Mouse (Mus musculus): ENCODE results near the gene Timm17a. TPM values are rescaled to one million over a fixed set of nuclear protein-coding genes. Genes with fewer than 3 reads are reported as not detected.

The Timm17a gene
- polyA plus RNA-seq, 1 experiment from 2014 or later: 183 TPM

Other genes starting within 250 kb of the Timm17a start
- gene Lgr6, start 208.5 kb downstream of the Timm17a start, polyA plus RNA-seq (2015; fragmentation: Nextera tagmentation; extraction: Ambion mirVana): 2.7 and 2.8 TPM in 2 replicates
- 2.3 TPM in 2 replicates for gene Ptpn7, start 181.1 kb downstream of the Timm17a start, polyA plus RNA-seq (2015; fragmentation: Nextera tagmentation; extraction: Ambion mirVana)
- 61.8 and 67.1 TPM in 2 replicates for gene Arl8a, start 167.0 kb downstream of the Timm17a start, polyA plus RNA-seq (2015; fragmentation: Nextera tagmentation; extraction: Ambion mirVana)
- 0.06 TPM in 1 of 2 replicates, not detected in the other for gene Gpr37l1, start 146.1 kb downstream of the Timm17a start, polyA plus RNA-seq (2015; fragmentation: Nextera tagmentation; extraction: Ambion mirVana)
- gene Elf3, start 55.2 kb downstream of the Timm17a start, polyA plus RNA-seq (2015; fragmentation: Nextera tagmentation; extraction: Ambion mirVana): 3.4 and 4.2 TPM in 2 replicates
- gene Rnpep, start 29.7 kb downstream of the Timm17a start, polyA plus RNA-seq (2015; fragmentation: Nextera tagmentation; extraction: Ambion mirVana): 93.3 and 95.3 TPM in 2 replicates
- 0.37 and 0.54 TPM in 2 replicates for gene Lmod1, start 11.0 kb upstream of the Timm17a start, polyA plus RNA-seq (2015; fragmentation: Nextera tagmentation; extraction: Ambion mirVana)
- 39.4 and 39.9 TPM in 2 replicates for gene Shisa4, start 61.5 kb upstream of the Timm17a start, polyA plus RNA-seq (2015; fragmentation: Nextera tagmentation; extraction: Ambion mirVana)
- 155 and 156 TPM in 2 replicates for gene Ipo9, start 116.7 kb upstream of the Timm17a start, polyA plus RNA-seq (2015; fragmentation: Nextera tagmentation; extraction: Ambion mirVana)

All from limb, embryonic 13.5 days (tissue).